Mouse (Mus musculus) forebrain, embryonic 12.5 days (tissue): ENCODE results near the gene Ptpn22. TPM values are rescaled to one million over a fixed set of nuclear protein-coding genes. Genes with fewer than 3 reads are reported as not detected.
A peak's percentile ranks its signal among the peaks of the same experiment; 100 is the strongest.

ENCODE experiments used
- ATAC-seq: fragments of 200-750 bp; cut with Nextera tagmentation; 2 replicates; pipeline ENCODE4 v1.8.0; 2017; ENCODE audit warnings: moderate TSS enrichment; ENCODE audit not compliant: low FRiP score
- H3K27ac ChIP-seq: fragments of 300-500 bp; sonication (generic); 2 replicates; pipeline ENCODE4 v1.5.1; 2016; ENCODE audit warnings: mild to moderate bottlenecking
- H3K27me3 ChIP-seq: fragments of 300-500 bp; sonication (generic); 2 replicates; pipeline ENCODE4 v1.6.1; 2016; ENCODE audit warnings: mild to moderate bottlenecking
- H3K36me3 ChIP-seq: fragments of 300-500 bp; sonication (generic); replicated peaks from 2 replicates; pipeline ENCODE4 v1.6.1; 2016; ENCODE audit warnings: mild to moderate bottlenecking
- H3K4me1 ChIP-seq: fragments of 300-500 bp; sonication (generic); 2 replicates; pipeline ENCODE4 v1.6.1; 2016
- H3K4me2 ChIP-seq: fragments of 300-500 bp; sonication (generic); 2 replicates; pipeline ENCODE4 v1.6.1; 2016; ENCODE audit warnings: mild to moderate bottlenecking, moderate library complexity
- H3K4me3 ChIP-seq: fragments of 300-500 bp; sonication (generic); replicated peaks from 2 replicates; pipeline ENCODE4 v1.5.1; 2016; ENCODE audit warnings: mild to moderate bottlenecking
- H3K9ac ChIP-seq: fragments of 300-500 bp; sonication (generic); 2 replicates; pipeline ENCODE4 v1.6.1; 2016; ENCODE audit warnings: mild to moderate bottlenecking
- H3K9me3 ChIP-seq: fragments of 300-500 bp; sonication (generic); 2 replicates; pipeline ENCODE4 v1.6.1; 2016
- WGBS: fragments of 180-500 bp; shearing (Covaris S2); methylation state at CpG from one replicate; pipeline ENCODE4 v1.1.7; 2016; 5-methylcytosine and 5-hydroxymethylcytosine counted together
- polyA plus RNA-seq: library from polyadenylated mRNA; unstranded; fragments of >200 nt; fragmentation: Nextera tagmentation; extraction: Ambion mirVana; gene quantifications from 2 replicates; pipeline ENCODE4 v1.2.1, GENCODE M21; 2016

Ptpn22 gene
- polyA plus RNA-seq, 1 experiment from 2014 or later = 0.29 TPM

GRCm38 (mm10) chr3:103914010-103914669 is 54.5 kb downstream of the Ptpn22 start, which contains the start of gene Rsbn1:
TSS of gene Rsbn1 (plus strand) at chr3:103914120.
- Histone ChIP-seq H3K4me2 (peak within 1 kb of the TSS; percentile 67), H3K9me3 (no peaks in the 10 kb centered on the region), H3K36me3 (no peaks in the 10 kb centered on the region), H3K4me3 (peak within 1 kb of the TSS; percentile 97), H3K27me3 (no peaks in the 10 kb centered on the region), H3K9ac (peak within 1 kb of the TSS; percentile 96), H3K27ac (peak within 1 kb of the TSS; percentile 94), H3K4me1 (peaks cover 14% of the 10 kb centered on the region)
- WGBS = under 1% methylated on average over 47 of the region's 55 CpGs
- ATAC-seq = peak; percentile 100

GRCm38 (mm10) chr3:103914732-103915508 is 55.3 kb downstream of the Ptpn22 start:
- no peaks in the 10 kb centered on the region for H3K27me3 ChIP-seq
- no peaks in the 10 kb centered on the region for H3K9me3 ChIP-seq
- under 1% methylated on average over 59 of the region's 60 CpGs for WGBS
- H3K36me3 ChIP-seq = no peaks in the 10 kb centered on the region
- peak overlapping the region; percentile 67 for H3K4me2 ChIP-seq
- peaks cover 14% of the 10 kb centered on the region for H3K4me1 ChIP-seq
- H3K9ac ChIP-seq = peak overlapping the region; percentile 96
- H3K4me3 ChIP-seq = peak overlapping the region; percentile 97
- H3K27ac ChIP-seq = peak overlapping the region; percentile 94
- peak; percentile 54 for ATAC-seq

- Histone ChIP-seq H3K9me3 (no peaks in the 10 kb centered on the region), H3K36me3 (no peaks in the 10 kb centered on the region), H3K4me2 (peak overlapping the region; percentile 67), H3K9ac (peak overlapping the region; percentile 96), H3K27ac (peak overlapping the region; percentile 94; the same call in 1 of the 2 replicates), H3K4me3 (peak overlapping the region; percentile 97), H3K4me1 (peaks cover 14% of the 10 kb centered on the region), H3K27me3 (no peaks in the 10 kb centered on the region)
- WGBS = 11% methylated on average over 7 of the region's 7 CpGs
- no peak for ATAC-seq
Observed at GRCm38 (mm10) chr3:103915509-103915896, 55.9 kb downstream of the Ptpn22 start.

GRCm38 (mm10) chr3:103916205-103916838 is 56.7 kb downstream of the Ptpn22 start:
- no peaks in the 10 kb centered on the region for H3K9me3 ChIP-seq
- H3K27me3 ChIP-seq = no peaks in the 10 kb centered on the region
- H3K9ac ChIP-seq = peak overlapping the region; percentile 36; the same call in 1 of the 2 replicates
- no peaks in the 10 kb centered on the region for H3K36me3 ChIP-seq
- peak overlapping the region; percentile 97 for H3K4me3 ChIP-seq
- H3K27ac ChIP-seq = no peak overlapping the region
- H3K4me2 ChIP-seq = peak overlapping the region; percentile 67
- ATAC-seq = no peak
- 65% methylated on average over 5 of the region's 5 CpGs for WGBS
- H3K4me1 ChIP-seq = peaks cover 14% of the 10 kb centered on the region

- Histone ChIP-seq H3K9ac (peak overlapping the region; percentile 36; the same call in 1 of the 2 replicates), H3K4me2 (peak overlapping the region; percentile 67), H3K9me3 (no peaks in the 10 kb centered on the region), H3K27me3 (no peaks in the 10 kb centered on the region), H3K27ac (no peak overlapping the region), H3K4me3 (peak overlapping the region; percentile 97), H3K36me3 (no peaks in the 10 kb centered on the region), H3K4me1 (peaks cover 14% of the 10 kb centered on the region)
- 78% methylated on average over 3 of the region's 3 CpGs for WGBS
- no peak for ATAC-seq
Observed at GRCm38 (mm10) chr3:103916839-103917237, 57.2 kb downstream of the Ptpn22 start.

- Histone ChIP-seq H3K4me3 (no peak overlapping the region), H3K27ac (no peak overlapping the region), H3K9ac (no peak overlapping the region), H3K4me2 (no peak overlapping the region), H3K36me3 (no peaks in the 10 kb centered on the region), H3K4me1 (peaks cover 21% of the 10 kb centered on the region), H3K9me3 (no peaks in the 10 kb centered on the region), H3K27me3 (no peaks in the 10 kb centered on the region)
- ATAC-seq = no peak
- 100% methylated on average over 1 of the region's 1 CpGs for WGBS
Observed at GRCm38 (mm10) chr3:103920094-103920493, 60.5 kb downstream of the Ptpn22 start.

- H3K4me2 ChIP-seq = no peak overlapping the region
- 0 out of 2 replicates have a peak, but pooled peaks cover 5% of the 10 kb centered on the region for H3K36me3 ChIP-seq
- no peak overlapping the region for H3K4me3 ChIP-seq
- H3K9me3 ChIP-seq = no peaks in the 10 kb centered on the region
- H3K27ac ChIP-seq = no peak overlapping the region
- no peaks in the 10 kb centered on the region for H3K27me3 ChIP-seq
- no peak overlapping the region for H3K9ac ChIP-seq
- 55% methylated on average over 3 of the region's 3 CpGs for WGBS
- no peak for ATAC-seq
- H3K4me1 ChIP-seq = peaks cover 10% of the 10 kb centered on the region
Observed at GRCm38 (mm10) chr3:103925302-103925701, 65.7 kb downstream of the Ptpn22 start.

GRCm38 (mm10) chr3:103927511-103927910 is 67.9 kb downstream of the Ptpn22 start:
- 26% methylated on average over 6 of the region's 6 CpGs for WGBS
- peaks cover 19% of the 10 kb centered on the region for H3K36me3 ChIP-seq
- H3K4me1 ChIP-seq = peaks cover 10% of the 10 kb centered on the region
- H3K9ac ChIP-seq = no peak overlapping the region
- H3K27me3 ChIP-seq = no peaks in the 10 kb centered on the region
- H3K27ac ChIP-seq = no peak overlapping the region
- no peak overlapping the region for H3K4me3 ChIP-seq
- ATAC-seq = no peak
- no peak overlapping the region for H3K4me2 ChIP-seq
- no peaks in the 10 kb centered on the region for H3K9me3 ChIP-seq

GRCm38 (mm10) chr3:103944794-103945562 is 85.4 kb downstream of the Ptpn22 start:
- WGBS = 68% methylated on average over 1 of the region's 1 CpGs
- H3K9me3 ChIP-seq = no peaks in the 10 kb centered on the region
- ATAC-seq = peak; percentile 39; the same call in 1 of the 2 replicates
- 0 out of 2 replicates have a peak, but pooled peaks cover 3% of the 10 kb centered on the region for H3K4me1 ChIP-seq
- H3K4me2 ChIP-seq = no peak overlapping the region
- no peaks in the 10 kb centered on the region for H3K27me3 ChIP-seq
- H3K36me3 ChIP-seq = no peaks in the 10 kb centered on the region
- no peak overlapping the region for H3K27ac ChIP-seq
- no peak overlapping the region for H3K4me3 ChIP-seq
- H3K9ac ChIP-seq = no peak overlapping the region

- no peak overlapping the region for H3K9ac ChIP-seq
- no peaks in the 10 kb centered on the region for H3K27me3 ChIP-seq
- no peak overlapping the region for H3K27ac ChIP-seq
- no peaks in the 10 kb centered on the region for H3K36me3 ChIP-seq
- 0 out of 2 replicates have a peak, but pooled peaks cover 3% of the 10 kb centered on the region for H3K4me1 ChIP-seq
- WGBS = 92% methylated on average over 7 of the region's 7 CpGs
- H3K4me3 ChIP-seq = no peak overlapping the region
- ATAC-seq = no peak
- H3K4me2 ChIP-seq = no peak overlapping the region
- no peaks in the 10 kb centered on the region for H3K9me3 ChIP-seq
Observed at GRCm38 (mm10) chr3:103948666-103949065, 89.1 kb downstream of the Ptpn22 start.

- no peaks in the 10 kb centered on the region for H3K9me3 ChIP-seq
- no peak overlapping the region for H3K4me2 ChIP-seq
- ATAC-seq = no peak
- 92% methylated on average over 3 of the region's 3 CpGs for WGBS
- H3K27ac ChIP-seq = no peak overlapping the region
- no peak overlapping the region for H3K9ac ChIP-seq
- H3K4me3 ChIP-seq = no peak overlapping the region
- H3K36me3 ChIP-seq = peaks cover 22% of the 10 kb centered on the region
- no peaks in the 10 kb centered on the region for H3K27me3 ChIP-seq
- H3K4me1 ChIP-seq = no peaks in the 10 kb centered on the region
Observed at GRCm38 (mm10) chr3:103960622-103961021, 101.0 kb downstream of the Ptpn22 start.
